7 mouse cellular contexts compared by ENCODE assay signal in the genomic region with DNA sequence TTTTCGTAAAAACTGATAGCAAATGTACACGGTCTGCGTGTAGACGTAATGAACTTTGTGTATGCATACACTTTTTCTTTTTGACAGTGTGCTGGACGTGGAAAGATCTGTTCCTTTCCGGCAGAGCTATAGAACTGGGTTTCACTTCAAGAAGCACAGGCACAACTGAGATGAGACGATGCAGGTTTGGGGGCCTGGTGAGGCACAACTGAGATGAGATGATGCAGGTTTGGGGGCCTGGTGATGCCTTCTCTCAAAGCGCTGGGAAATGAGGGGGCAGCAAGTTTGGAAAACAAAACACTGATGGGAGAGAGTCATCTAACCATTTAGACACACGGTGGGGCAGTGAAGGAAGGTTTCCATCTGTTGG. TPM values are rescaled to one million over a fixed set of nuclear protein-coding genes. Genes with fewer than 3 reads are reported as not detected.
DNase-seq lines count a peak whose midpoint lies in the region; ATAC-seq and TF ChIP-seq lines count a peak whose summit lies in the region.

No protein-coding gene starts in this region.

- no peak for TF ChIP-seq POLR2A in testis, adult 2 months (IDR thresholded peaks at IDR 0.05; ENCODE audit: control insufficient read depth, low read depth, low read length)

- no peak for DNase-seq in testis, postnatal 10 days (ENCODE audit: low spot score)
- DNase-seq in liver, embryonic 13.5 days, result no peak
- no peak for DNase-seq in stomach, postnatal 0 days (ENCODE audit: low spot score)
- DNase-seq in cerebellum, adult 11 months, result no peak
- no peak for DNase-seq in urinary bladder, postnatal 4 days (ENCODE audit: low spot score in 2 of 2)

- WGBS in forebrain, embryonic 12.5 days, result 59% methylated on average over 9 of the region's 9 CpGs
- WGBS in liver, embryonic 13.5 days (ENCODE audit: insufficient replicate concordance), result 58% methylated on average over 9 of the region's 9 CpGs
- 39% methylated on average over 9 of the region's 9 CpGs for WGBS in stomach, postnatal 0 days

- no peaks in the 10 kb centered on the region for H3K36me3 ChIP-seq in testis, adult 2 months (ENCODE audit: control insufficient read depth, insufficient read depth, low read length)
- H3K36me3 ChIP-seq in forebrain, embryonic 12.5 days (replicated peaks), result no peaks in the 10 kb centered on the region
- H3K36me3 ChIP-seq in liver, embryonic 13.5 days, result no peaks in the 10 kb centered on the region
- H3K36me3 ChIP-seq in stomach, postnatal 0 days (ENCODE audit: control insufficient read depth, insufficient read depth, low read length), result no peaks in the 10 kb centered on the region

- TF ChIP-seq EP300 in stomach, postnatal 0 days (optimal IDR thresholded peaks at IDR 0.05), result no peak

- peak overlapping the region; percentile 100 for H3K4me3 ChIP-seq in testis, adult 2 months (ENCODE audit: control insufficient read depth, low read depth, low read length)
- peak overlapping the region; percentile 94 for H3K4me3 ChIP-seq in forebrain, embryonic 12.5 days (replicated peaks)
- peak overlapping the region; percentile 91 for H3K4me3 ChIP-seq in liver, embryonic 13.5 days (replicated peaks)
- peak overlapping the region; percentile 70 for H3K4me3 ChIP-seq in stomach, postnatal 0 days (ENCODE audit: low read depth, low read length)

- ATAC-seq in forebrain, embryonic 12.5 days (ENCODE audit: low FRiP score), result no peak
- ATAC-seq in liver, embryonic 13.5 days (ENCODE audit: low read depth), result no peak; the same call in 1 of the 2 replicates
- peak; percentile 17; the same call in 1 of the 2 replicates for ATAC-seq in stomach, postnatal 0 days (ENCODE audit: low FRiP score, low TSS enrichment)

- peaks cover 5% of the 10 kb centered on the region for H3K4me1 ChIP-seq in testis, adult 2 months (ENCODE audit: control insufficient read depth, insufficient read depth, low read length)
- peaks cover 23% of the 10 kb centered on the region for H3K4me1 ChIP-seq in forebrain, embryonic 12.5 days
- H3K4me1 ChIP-seq in liver, embryonic 13.5 days (replicated peaks), result peaks cover 36% of the 10 kb centered on the region
- no peaks in the 10 kb centered on the region for H3K4me1 ChIP-seq in stomach, postnatal 0 days (replicated peaks; ENCODE audit: control insufficient read depth, insufficient read depth)

- no peak for TF ChIP-seq CTCF in testis, adult 2 months (IDR thresholded peaks at IDR 0.05; ENCODE audit: control insufficient read depth, insufficient read depth, insufficient replicate concordance, low read depth, low read length)
- TF ChIP-seq CTCF in stomach, postnatal 0 days (IDR thresholded peaks at IDR 0.05; ENCODE audit: low read depth), result no peak

- peak overlapping the region; percentile 96 for H3K27ac ChIP-seq in testis, adult 2 months (ENCODE audit: control insufficient read depth, insufficient read depth, low read depth, low read length)
- peak overlapping the region; percentile 80; the same call in 1 of the 2 replicates for H3K27ac ChIP-seq in forebrain, embryonic 12.5 days
- H3K27ac ChIP-seq in liver, embryonic 13.5 days, result 0 out of 2 replicates have a peak overlapping the region, but pooled peaks have one; percentile 81
- peak overlapping the region; percentile 79; the same call in 1 of the 2 replicates for H3K27ac ChIP-seq in stomach, postnatal 0 days (replicated peaks)

- no peaks in the 10 kb centered on the region for H3K27me3 ChIP-seq in testis, adult 2 months (ENCODE audit: control insufficient read depth, insufficient read depth, low read length)
- H3K27me3 ChIP-seq in forebrain, embryonic 12.5 days, result no peaks in the 10 kb centered on the region
- H3K27me3 ChIP-seq in liver, embryonic 13.5 days, result no peaks in the 10 kb centered on the region
- no peaks in the 10 kb centered on the region for H3K27me3 ChIP-seq in stomach, postnatal 0 days (ENCODE audit: control insufficient read depth, insufficient read depth, low read length)

- peak overlapping the region; percentile 86 for H3K4me2 ChIP-seq in forebrain, embryonic 12.5 days
- peak overlapping the region; percentile 82 for H3K4me2 ChIP-seq in liver, embryonic 13.5 days
- H3K4me2 ChIP-seq in stomach, postnatal 0 days (replicated peaks; ENCODE audit: low read depth), result peak overlapping the region; percentile 96

- H3K9ac ChIP-seq in forebrain, embryonic 12.5 days, result peak overlapping the region; percentile 91
- H3K9ac ChIP-seq in liver, embryonic 13.5 days, result peak overlapping the region; percentile 94
- H3K9ac ChIP-seq in stomach, postnatal 0 days (ENCODE audit: low read length), result peak overlapping the region; percentile 83

- H3K9me3 ChIP-seq in forebrain, embryonic 12.5 days, result 0 out of 2 replicates have a peak, but pooled peaks cover 7% of the 10 kb centered on the region
- H3K9me3 ChIP-seq in liver, embryonic 13.5 days (replicated peaks), result 0 out of 2 replicates have a peak, but pooled peaks cover 3% of the 10 kb centered on the region
- no peaks in the 10 kb centered on the region for H3K9me3 ChIP-seq in stomach, postnatal 0 days (ENCODE audit: control insufficient read depth, low read length)

RNA-seq across cellular contexts. Expression of a gene that starts 0.3 kb away (rescaled TPM):
- polyA plus RNA-seq in testis, adult 2 months (2012; rRNA removed), result 227 and 284 TPM in 2 replicates
- 86.8 and 92.2 TPM in 2 replicates for polyA plus RNA-seq in forebrain, embryonic 12.5 days (2016; fragmentation: Nextera tagmentation; extraction: Ambion mirVana)
- 58.1 and 61.4 TPM in 2 replicates for polyA plus RNA-seq in liver, embryonic 13.5 days (2015; fragmentation: Nextera tagmentation; extraction: Ambion mirVana)
- 55.9 and 57.6 TPM in 2 replicates for polyA plus RNA-seq in stomach, postnatal 0 days (2015; fragmentation: Nextera tagmentation; extraction: Ambion mirVana)
